Mouse (Mus musculus): ENCODE results near the gene Tesc. TPM values are rescaled to one million over a fixed set of nuclear protein-coding genes. Genes with fewer than 3 reads are reported as not detected.

The Tesc gene
- polyA plus RNA-seq (2017; shearing (Covaris generic)) = 98.8 TPM

GRCm38 (mm10) chr5:118027698-118028190, at the start of gene Tesc:
Tesc (plus strand) TSS chr5:118027743.

Other genes with a start within 250 kb of the Tesc start
- gene Nos1, start 246.7 kb upstream of the Tesc start, polyA plus RNA-seq (2017; shearing (Covaris generic)) = 0.05 TPM
- 31.1 TPM for gene Fbxo21, start 51.0 kb upstream of the Tesc start, polyA plus RNA-seq (2017; shearing (Covaris generic))
- 23.3 TPM for gene Fbxw8, start 127.7 kb downstream of the Tesc start, polyA plus RNA-seq (2017; shearing (Covaris generic))
- gene Hrk, start 136.9 kb downstream of the Tesc start, polyA plus RNA-seq (2017; shearing (Covaris generic)) = not detected
- gene Rnft2, start 217.4 kb downstream of the Tesc start, polyA plus RNA-seq (2017; shearing (Covaris generic)) = 0.50 TPM
- 6.2 TPM for gene 2410131K14Rik, start 217.5 kb downstream of the Tesc start, polyA plus RNA-seq (2017; shearing (Covaris generic))

Measured in CD4-positive, CD25-positive, alpha-beta regulatory T cell (primary cell).